Mouse (Mus musculus) megakaryocyte, adult 5-6 weeks (primary cell): ENCODE data around the gene Cnnm4. TPM values are rescaled to one million over a fixed set of nuclear protein-coding genes. Genes with fewer than 3 reads are reported as not detected.

Experiments
- ATAC-seq: 2 replicates; pipeline ENCODE4 v1.8.0; 2016; ENCODE audit warnings: mild to moderate bottlenecking, inconsistent platforms; ENCODE audit not compliant: poor library complexity, severe bottlenecking
- total RNA-seq, 2 experiments: library from RNA; stranded (forward) in 1 of 2; stranded (reverse) in 1 of 2; fragments of 153-499, 151-499 nt in 1 of 2; fragments of 221-1000, 200-1000 nt in 1 of 2; gene quantifications; 2 replicates each; pipeline versions ENCODE4 v1.2.3 to v1.2.4; 2015 to 2017

Gene Cnnm4
- total RNA-seq, 2 experiments from 2014 or later, result 15.2 to 22.7 TPM

- peak; percentile 10 for ATAC-seq
Measured at GRCm38 (mm10) chr1:36557457-36558011, 86.1 kb downstream of the Cnnm4 start.

Other genes starting within 250 kb of the Cnnm4 start
- 77.5 and 77.7 TPM in 2 replicates for gene Uggt1, start 226.9 kb upstream of the Cnnm4 start, total RNA-seq (2015)
- 120 and 125 TPM in 2 replicates for gene Uggt1, start 226.9 kb upstream of the Cnnm4 start, total RNA-seq (2017)
- gene Neurl3, start 196.9 kb upstream of the Cnnm4 start, total RNA-seq (2015), result 54.2 and 57.5 TPM in 2 replicates
- 66.0 and 68.3 TPM in 2 replicates for gene Neurl3, start 196.9 kb upstream of the Cnnm4 start, total RNA-seq (2017)
- 14.1 and 14.6 TPM in 2 replicates for gene Arid5a, start 163.9 kb upstream of the Cnnm4 start, total RNA-seq (2015)
- gene Arid5a, start 163.9 kb upstream of the Cnnm4 start, total RNA-seq (2017), result 27.0 and 31.9 TPM in 2 replicates
- 12.6 and 13.9 TPM in 2 replicates for gene Kansl3, start 102.4 kb upstream of the Cnnm4 start, total RNA-seq (2015)
- 28.2 and 31.5 TPM in 2 replicates for gene Kansl3, start 102.4 kb upstream of the Cnnm4 start, total RNA-seq (2017)
- gene Fer1l5, start 99.3 kb upstream of the Cnnm4 start, total RNA-seq (2015), result not detected in 2 replicates
- gene Fer1l5, start 99.3 kb upstream of the Cnnm4 start, total RNA-seq (2017), result 0.37 TPM in 1 of 2 replicates, not detected in the other
- 23.9 and 25.4 TPM in 2 replicates for gene Lman2l, start 26.3 kb upstream of the Cnnm4 start, total RNA-seq (2015)
- gene Lman2l, start 26.3 kb upstream of the Cnnm4 start, total RNA-seq (2017), result 14.4 and 15.8 TPM in 2 replicates
- gene Cnnm3, start 40.2 kb downstream of the Cnnm4 start, total RNA-seq (2015), result 14.4 and 15.1 TPM in 2 replicates
- gene Cnnm3, start 40.2 kb downstream of the Cnnm4 start, total RNA-seq (2017), result 6.8 and 11.1 TPM in 2 replicates
- gene Ankrd23, start 65.3 kb downstream of the Cnnm4 start, total RNA-seq (2015), result 2.3 and 2.4 TPM in 2 replicates
- 2.2 and 9.8 TPM in 2 replicates for gene Ankrd23, start 65.3 kb downstream of the Cnnm4 start, total RNA-seq (2017)
- gene Gm42417, start 67.8 kb downstream of the Cnnm4 start, total RNA-seq (2015), result not detected in 2 replicates
- gene Gm42417, start 67.8 kb downstream of the Cnnm4 start, total RNA-seq (2017), result not detected in 2 replicates
- 3.6 and 4.9 TPM in 2 replicates for gene Ankrd39, start 75.8 kb downstream of the Cnnm4 start, total RNA-seq (2015)
- gene Ankrd39, start 75.8 kb downstream of the Cnnm4 start, total RNA-seq (2017), result 2.2 and 2.9 TPM in 2 replicates
- 1.5 and 2.1 TPM in 2 replicates for gene Sema4c, start 86.7 kb downstream of the Cnnm4 start, total RNA-seq (2015)
- gene Sema4c, start 86.7 kb downstream of the Cnnm4 start, total RNA-seq (2017), result 1.8 and 3.6 TPM in 2 replicates
- gene Fam178b, start 211.6 kb downstream of the Cnnm4 start, total RNA-seq (2015), result 0.62 TPM in 1 of 2 replicates, not detected in the other
- gene Fam178b, start 211.6 kb downstream of the Cnnm4 start, total RNA-seq (2017), result not detected in 2 replicates
- 370 and 491 TPM in 2 replicates for gene Cox5b, start 219.8 kb downstream of the Cnnm4 start, total RNA-seq (2015)
- gene Cox5b, start 219.8 kb downstream of the Cnnm4 start, total RNA-seq (2017), result 820 and 835 TPM in 2 replicates
- 0.33 TPM in 1 of 2 replicates, not detected in the other for gene 4933424G06Rik, start 238.5 kb downstream of the Cnnm4 start, total RNA-seq (2015)
- not detected in 2 replicates for gene 4933424G06Rik, start 238.5 kb downstream of the Cnnm4 start, total RNA-seq (2017)
- gene Actr1b, start 242.8 kb downstream of the Cnnm4 start, total RNA-seq (2015), result 14.0 and 17.4 TPM in 2 replicates
- 34.7 and 37.7 TPM in 2 replicates for gene Actr1b, start 242.8 kb downstream of the Cnnm4 start, total RNA-seq (2017)